Mouse (Mus musculus) mature B cell (primary cell): ENCODE results near the gene Evc2.

Experiments used
- in situ Hi-C: fragments of 300-500 bp; cut with MboI; formaldehyde crosslinking; loops from 2 replicates; pipeline ENCODE4 v1.14.3; 2019

Gene Evc2

DNA sequence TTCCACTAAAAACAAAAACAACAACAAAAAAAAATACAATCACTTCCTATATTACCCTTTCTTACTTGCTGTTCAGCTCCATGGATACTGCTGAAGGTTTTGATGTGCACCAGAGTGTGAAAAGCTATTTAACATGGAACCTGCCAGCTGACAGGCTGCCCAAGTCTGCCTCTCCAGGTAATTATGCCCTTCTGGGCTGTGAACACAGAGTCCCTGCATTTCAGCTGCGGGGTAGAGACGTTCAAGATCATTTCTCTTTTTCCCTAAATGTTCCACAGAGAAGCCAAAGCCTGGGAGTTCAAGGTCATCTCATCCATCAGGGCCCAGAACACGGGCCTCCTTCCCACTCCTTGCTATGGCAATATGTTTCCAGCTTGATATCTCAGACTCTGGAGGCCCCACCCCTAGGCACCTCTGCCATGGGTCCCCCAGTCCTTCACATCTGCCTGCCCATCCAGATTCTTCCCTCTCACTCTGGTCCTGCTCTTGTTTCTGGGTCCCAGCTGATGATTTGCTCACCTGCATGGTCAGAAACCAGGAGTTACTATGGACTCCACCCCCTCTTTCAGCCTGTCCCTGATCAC lies 133.8 kb downstream of the Evc2 start:
- in situ Hi-C loops: no loop called here
